Mouse (Mus musculus): ENCODE results near the gene Itgax. TPM values are rescaled to one million over a fixed set of nuclear protein-coding genes. Genes with fewer than 3 reads are reported as not detected.
A peak's percentile ranks its signal among the peaks of the same experiment; 100 is the strongest.

Gene Itgax
- total RNA-seq (2021), result under 1 TPM; 0.30 to 0.51 TPM
- long read RNA-seq, experiment 1, partial matches to known transcripts, result 0 of 1 reads
- long read RNA-seq, experiment 1, other reads (novel, unspliced or antisense), result 1 of 1 reads
- long read RNA-seq, experiment 2, partial matches to known transcripts, result 1 of 1 reads
- long read RNA-seq, experiment 2, other reads (novel, unspliced or antisense), result 0 of 1 reads

DNA sequence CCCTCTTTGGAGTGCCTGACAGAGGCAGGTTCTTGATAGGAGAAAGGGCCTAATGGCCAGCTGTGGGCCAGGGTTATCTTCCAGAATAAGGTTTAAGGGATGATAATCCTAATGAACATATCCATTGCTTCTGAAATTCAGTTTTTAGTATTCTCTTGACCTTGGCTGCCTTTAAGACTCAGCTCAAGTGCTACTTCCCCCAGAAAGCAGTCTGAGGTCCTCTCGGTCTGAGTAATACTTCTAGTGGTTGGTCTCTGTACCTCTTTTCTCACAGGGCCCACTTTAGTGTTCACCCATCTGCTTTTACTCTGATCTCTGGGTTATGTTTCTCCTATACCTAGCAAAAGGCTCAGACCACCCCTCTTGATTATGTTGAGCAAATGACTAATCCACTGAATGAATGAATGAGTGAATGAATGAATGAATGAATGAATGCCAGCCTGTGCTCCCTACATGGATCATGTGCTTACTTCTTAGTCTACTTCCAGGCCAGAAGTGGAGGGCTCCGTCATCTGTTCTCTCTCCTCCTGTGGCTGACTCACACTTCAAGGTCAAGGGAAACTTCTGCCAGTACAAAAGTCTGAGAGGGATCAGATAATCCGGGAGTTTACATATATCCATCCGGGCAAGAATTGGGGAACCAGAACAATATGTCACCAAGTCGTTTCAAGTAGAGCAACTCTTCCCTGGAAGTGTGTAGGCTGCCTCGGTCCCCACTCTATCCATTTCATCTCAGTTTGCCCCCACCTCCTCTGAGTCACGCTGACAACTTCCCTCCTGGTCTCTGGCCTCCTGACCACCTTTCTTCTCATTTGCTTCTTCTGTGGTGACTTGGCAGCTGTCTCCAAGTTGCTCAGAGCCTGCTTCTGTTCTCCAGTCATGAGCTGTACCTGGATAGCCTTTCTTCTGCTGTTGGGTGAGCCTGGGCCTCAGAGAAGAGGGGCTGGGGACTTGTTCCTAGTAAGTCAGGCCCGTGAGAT, at the start of gene Itgax:
TSS of gene Itgax (plus strand) at position 807 of the 980 bp plus-strand sequence.
- DNase-seq, result no peak

DNA sequence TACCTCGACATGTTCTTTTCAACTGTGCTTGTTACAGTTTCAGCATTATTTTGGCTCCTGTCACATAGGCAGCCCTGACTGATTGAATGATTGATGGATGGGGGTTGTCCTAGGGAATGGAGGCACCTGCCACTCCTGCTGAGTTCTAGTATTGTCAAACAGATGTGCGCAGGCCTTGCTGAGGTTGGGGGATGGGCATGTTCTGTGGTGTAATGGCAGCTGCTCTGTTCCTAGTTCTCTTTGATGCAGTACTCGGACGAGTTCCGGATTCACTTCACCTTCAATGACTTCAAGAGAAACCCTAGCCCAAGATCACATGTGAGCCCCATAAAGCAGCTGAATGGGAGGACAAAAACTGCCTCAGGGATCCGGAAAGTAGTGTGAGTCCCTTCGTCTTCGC, 49.3 kb upstream of the Itgax start:
- DNase-seq, result no peak

DNA sequence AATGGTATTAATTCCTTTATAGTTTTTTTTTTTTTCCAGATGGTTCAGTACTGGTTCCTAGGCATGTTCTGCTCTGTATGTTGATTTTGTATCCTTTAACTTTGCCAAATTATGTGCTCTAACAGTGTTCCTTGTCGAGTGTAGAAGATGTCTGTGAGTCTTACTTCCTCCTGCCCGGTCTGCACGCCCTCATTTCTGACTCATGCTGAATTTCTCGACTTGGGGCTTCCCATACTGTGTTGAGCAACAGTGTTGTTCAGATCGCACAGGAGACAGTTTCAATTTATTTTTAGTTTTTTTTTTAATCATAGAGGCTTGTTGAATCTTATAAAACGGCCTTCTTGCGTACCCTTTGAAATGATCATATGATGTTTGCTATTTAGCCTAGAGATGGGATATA, 40.2 kb upstream of the Itgax start:
- DNase-seq, result peak in 1 of 2 experiments; percentile 23

DNA sequence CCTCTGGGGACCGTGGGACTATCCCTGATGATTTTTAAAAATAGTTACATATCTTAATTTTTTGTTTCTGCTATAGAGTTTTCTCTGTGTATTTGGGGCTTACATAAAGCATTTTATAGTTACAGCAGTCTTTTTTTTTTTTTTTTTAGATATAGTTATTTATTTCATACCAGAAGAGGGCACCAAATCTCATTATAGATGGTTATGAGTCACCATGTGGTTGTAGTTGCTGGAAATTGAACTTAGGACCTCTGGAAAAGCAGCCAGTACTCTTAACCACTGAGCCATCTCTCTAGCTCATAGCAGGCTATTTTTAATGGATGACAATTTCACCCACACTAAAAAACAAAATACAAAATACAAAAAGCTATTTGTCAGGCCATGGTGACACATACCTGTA, 31.2 kb upstream of the Itgax start:
- DNase-seq, result no peak

DNA sequence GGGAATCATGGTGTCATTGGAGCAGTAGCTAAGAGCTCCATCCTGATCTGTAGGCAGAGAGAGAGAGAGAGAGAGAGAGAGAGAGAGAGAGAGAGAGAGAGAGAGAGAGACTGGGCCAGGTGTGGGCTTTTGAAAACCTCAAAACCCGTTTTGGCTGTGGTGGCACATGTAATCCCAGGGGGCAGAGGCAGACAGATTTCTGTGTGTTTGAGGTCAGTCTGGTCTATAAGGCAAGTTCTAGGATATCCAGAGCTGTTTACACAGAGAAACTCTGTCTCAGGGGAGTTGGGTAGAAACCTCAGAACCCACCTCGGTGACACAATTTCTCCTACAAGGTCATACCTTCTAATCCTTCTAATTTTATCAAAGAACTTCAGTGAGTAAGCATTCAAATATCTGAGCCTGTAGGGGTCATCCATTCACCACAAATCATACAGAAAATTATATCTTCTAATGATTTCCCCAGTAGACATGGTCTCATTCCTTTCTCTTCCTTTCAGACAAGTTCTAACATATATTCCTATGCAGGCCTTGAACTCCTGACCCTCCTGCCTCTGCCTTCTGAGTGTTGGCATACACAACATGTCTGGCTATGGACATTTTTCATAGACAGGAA, 28.5 kb upstream of the Itgax start:
- no peak for DNase-seq

DNA sequence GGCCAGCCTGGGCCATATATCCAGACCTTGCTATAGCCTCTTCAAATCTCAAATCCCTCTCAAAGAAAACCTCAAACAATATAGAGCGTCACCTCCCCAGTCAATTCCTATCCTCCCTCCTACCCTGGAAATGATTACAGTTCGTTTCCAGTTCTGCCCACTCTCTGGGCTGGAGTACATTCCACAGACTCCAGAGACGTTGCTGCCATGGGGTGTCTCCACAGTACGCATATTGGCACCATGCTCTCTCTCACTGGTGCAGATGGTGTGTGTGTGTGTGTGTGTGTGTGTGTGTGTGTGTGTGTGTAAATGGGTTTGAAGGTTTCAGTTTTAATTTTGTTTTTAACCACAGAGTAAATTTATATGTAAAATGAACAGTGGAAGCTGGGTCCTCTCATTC, 24.1 kb upstream of the Itgax start:
- no peak for DNase-seq

DNA sequence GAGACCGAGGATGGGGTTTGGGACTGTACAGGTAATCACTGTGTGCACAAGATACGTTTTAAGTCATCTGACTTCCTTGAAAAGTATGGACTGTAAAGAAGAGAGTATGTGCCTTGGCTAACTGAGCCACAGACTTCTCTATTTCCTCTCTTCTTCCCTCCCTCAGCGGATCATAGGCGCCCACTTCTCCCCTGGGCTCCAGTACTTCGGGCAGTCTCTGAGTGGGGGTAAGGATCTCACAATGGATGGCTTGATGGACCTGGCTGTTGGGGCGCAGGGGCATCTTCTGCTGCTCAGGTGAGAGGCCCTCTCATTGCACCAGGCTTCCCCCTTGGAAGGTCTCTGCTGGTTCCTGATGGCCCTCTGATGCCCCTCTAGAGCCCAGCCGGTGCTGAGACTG, 21.9 kb upstream of the Itgax start:
- DNase-seq, result no peak

DNA sequence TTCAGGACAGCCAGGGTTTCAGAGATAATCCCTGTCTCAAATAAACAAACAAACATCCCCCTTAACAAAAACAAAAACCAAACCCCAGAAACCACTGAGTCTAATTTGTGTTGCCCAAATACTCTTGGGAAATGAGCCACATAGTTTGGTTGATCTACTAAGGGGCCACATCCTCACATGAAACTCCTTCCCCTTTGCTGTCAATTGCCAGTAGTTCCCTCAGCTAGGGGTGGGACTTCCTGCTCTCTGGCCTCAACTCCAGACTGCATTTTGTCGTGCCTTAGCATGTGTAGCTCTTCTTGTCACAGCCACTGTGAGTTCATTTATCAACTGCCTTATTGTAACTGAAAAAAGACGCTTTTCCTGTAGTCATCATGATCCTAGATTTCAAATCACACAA, 19.0 kb upstream of the Itgax start:
- DNase-seq, result no peak

DNA sequence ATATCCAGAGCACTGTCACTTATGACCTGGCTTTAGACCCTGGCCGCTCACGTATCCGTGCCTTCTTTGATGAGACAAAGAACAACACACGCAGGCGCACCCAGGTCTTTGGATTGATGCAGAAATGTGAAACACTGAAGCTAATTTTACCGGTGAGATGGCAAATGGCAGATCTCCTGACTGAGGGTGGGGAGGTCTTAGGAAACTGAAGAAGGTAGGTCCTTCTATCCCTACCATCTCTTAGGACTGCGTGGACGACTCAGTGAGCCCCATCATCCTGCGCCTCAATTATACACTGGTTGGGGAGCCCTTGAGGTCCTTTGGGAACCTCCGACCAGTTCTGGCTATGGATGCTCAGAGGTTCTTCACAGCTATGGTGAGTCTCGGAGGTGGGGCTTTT, 17.2 kb upstream of the Itgax start:
- DNase-seq, result no peak

DNA sequence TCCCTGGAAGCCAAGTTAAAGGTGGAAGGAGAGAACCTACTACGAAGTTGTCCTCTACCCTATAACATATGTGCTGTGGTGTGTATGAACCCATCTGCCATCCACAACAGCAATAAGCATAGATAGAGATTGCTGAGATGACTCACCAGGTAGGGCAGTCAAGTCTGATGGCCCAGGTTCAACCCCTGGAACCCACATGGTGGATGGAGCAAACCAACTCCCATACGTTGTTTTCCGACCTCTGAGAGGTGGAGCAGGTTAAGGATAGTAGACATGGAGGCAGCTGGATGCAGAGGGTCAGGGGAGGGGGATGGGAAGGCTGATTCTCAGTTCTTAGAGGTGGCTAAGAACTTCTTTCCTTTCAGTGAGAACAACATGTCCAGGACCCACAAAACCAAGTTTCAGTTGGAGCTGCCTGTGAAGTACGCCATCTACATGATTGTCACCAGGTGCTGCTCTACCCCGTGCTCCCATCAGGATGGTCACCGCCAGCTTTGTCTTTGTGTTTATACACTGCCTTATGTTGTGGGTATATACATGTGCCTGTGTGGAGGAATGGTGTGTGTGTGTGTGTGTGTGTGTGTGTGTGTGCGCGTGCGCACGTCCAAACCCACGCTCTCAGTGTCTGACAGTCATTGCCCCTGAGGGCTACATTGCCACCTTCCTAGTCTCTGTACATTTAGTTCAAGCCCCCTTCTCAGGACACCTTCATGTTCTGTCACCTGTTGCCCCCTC, 14.8 kb upstream of the Itgax start:
- no peak for DNase-seq

DNA sequence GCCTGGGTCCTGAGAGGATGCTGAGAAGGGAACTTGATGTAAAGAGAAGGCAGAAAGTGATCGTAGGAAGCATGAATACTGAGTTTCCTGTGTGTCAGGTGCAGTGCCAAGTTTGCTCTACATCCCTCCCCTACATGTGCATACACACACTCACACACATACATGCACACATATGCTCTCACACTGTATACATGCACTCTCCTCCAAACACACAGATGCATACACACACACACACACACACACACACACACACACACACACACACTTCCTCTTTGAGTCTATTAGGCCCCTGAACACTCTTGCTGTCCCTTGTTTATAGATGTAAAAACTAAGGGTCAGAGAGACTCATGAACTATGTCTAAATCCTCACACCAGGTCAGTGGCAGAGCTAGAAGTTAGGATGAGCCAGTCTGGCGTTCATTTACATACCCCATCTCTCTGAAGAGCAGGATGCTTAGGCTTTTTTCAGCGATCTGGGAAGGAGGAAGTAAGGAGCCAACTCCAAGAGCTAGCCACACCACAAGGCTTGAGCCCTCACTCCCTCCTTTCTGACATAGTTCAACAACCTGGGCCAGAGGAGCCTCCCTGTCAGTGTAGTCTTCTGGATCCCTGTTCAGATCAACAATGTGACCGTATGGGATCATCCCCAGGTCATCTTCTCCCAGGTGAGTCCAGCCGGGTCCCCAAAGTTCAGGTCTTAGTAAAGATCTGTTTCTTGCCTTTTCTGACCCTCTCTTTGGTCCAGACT, 14.0 kb upstream of the Itgax start:
- no peak for DNase-seq

DNA sequence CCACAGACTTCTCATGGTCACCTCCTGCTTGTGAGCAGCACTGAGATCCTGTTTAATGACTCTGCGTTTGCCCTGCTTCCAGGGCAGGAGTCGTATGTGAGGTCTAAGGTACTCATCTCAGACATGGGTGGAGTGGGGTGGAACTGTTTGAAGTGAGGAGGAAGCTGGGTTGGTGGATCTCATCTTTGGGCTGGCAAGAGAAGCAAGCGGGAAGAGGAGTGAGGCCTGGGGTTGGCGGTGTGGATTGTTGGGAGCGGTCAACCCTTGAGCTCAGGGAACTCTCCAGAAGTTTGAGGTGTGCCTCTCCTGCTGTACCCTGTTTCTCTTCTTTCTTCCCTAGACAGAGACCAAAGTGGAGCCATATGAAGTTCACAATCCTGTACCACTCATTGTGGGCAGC, 13.0 kb upstream of the Itgax start:
- DNase-seq, result no peak

DNA sequence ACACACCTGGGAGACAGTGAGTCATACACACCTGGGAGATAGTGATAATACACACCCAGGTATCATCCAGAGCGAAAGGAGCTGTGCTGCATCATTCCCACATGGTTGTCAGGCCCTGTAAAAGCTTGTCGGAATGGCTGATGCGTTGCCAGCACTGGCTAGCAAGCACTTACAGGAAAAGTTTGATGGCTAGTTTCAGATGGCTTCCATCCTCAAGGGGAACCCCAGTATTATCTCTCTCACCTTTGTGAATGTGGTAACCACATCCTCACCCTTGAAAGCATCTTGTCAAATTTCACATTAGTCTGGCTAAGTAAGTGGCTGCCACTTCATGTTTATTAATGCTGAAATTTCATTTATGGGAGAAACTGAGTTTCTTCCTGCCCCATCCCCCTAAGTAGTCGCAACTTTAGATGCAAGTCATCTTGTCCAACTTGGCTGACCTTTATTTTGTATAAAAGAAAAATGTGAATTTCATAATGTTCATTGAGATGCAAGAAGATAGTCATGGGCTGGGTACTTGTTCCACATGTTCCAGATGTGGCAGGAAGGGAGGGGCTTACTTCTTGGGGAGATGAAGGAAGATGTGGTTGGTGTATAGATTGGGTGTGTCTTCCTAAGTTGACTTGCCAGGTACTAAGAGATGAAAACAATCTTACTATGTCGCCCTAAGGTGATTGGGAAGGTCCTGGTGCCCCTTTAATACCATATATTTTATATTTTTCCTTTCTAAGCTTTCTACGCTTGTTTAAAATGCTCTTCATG, 9.4 kb upstream of the Itgax start:
- DNase-seq, result no peak

DNA sequence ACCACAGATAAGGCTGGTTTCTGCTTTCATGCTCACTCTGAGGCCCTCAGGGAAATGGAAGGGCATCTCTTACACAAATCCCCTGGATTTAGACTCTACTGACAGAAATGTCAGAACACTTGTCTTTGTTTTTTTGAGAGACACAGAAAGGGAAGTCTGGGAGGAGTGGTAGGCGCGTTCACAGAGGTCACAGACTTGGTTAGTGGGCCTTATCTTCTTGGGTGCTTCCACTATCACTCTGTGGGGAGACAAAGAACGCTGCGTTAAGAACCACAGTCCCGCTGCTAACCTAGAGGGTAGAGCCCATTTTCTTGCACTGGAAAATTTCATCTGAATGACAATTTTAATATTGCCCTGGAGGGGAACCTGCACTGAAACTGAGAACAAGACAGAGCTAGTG, 2.8 kb downstream of the Itgax start:
- no peak for DNase-seq

DNA sequence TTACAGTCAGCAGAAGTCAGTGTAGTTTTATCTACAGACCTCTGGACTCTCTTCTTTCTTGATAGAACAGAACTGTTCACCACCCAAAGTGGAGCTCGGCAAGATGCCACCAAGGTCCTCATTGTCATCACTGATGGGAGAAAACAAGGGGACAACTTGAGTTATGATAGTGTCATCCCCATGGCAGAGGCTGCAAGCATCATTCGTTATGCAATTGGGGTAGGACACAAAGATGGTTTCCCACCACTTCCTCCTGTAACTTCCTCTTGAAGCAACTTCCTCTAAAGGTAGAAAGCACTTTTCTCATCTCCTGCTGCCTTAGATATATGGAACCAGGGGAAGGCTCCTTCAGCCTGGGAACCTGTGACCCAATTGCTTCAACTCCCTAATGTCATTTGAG, 4.2 kb downstream of the Itgax start:
- DNase-seq, result peak in 1 of 2 experiments; percentile 17

DNA sequence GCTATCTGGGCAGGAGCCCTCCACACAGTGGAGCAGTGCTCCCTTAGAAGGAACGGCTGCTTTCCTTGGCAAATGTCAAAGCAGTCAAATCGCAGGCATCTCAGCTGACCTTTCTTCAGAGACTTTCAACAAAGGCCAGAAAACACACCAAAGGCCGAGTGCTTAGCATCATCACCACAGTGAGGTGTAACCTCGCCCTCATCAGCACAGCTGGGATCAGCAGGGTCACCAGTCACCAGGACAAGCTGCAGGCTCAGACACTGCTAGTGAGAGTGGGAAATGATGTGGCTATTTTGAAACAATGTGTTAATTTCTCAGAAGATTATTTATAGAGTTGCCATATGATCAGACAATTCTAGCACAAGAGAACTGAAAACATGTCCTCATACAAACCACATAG, 7.6 kb downstream of the Itgax start:
- DNase-seq, result no peak

DNA sequence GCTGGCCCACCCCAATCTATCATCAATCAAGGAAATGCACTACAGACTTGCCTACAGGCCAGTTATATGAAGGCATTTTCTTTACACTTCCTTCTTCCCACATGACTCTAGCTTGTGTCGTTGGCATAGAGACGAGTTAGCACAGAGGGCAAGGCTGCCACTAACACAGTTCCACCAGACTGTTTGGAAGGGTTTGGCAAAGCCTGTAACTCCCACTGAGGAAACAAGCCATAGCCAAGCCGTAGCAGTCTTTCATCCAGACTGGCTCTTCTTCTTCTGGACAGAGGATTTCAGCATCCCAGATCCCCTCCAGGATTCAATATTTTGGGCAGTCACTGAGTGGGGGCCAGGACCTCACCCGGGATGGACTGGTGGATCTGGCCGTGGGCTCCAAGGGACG, 10.3 kb downstream of the Itgax start:
- DNase-seq, result no peak

DNA sequence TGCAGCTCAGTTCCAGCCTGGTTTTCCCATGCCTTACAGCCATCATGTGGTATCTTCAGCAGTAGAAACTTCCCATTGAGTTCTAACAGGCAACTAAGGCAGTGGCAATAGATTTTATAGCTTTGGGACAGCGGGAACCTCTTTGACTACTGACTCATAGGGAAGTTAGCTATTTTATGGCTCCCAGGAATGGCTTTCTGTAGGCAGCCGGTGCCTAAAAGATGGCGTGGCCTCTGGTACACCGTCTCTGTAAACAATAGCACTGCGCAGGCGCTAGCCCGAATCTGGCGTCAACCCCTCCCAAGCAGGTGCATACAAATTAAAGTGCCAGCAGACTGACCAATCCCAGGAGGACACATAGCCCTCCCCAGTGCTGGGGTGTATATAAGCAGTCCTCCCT, 21.6 kb downstream of the Itgax start:
- no peak for DNase-seq

DNA sequence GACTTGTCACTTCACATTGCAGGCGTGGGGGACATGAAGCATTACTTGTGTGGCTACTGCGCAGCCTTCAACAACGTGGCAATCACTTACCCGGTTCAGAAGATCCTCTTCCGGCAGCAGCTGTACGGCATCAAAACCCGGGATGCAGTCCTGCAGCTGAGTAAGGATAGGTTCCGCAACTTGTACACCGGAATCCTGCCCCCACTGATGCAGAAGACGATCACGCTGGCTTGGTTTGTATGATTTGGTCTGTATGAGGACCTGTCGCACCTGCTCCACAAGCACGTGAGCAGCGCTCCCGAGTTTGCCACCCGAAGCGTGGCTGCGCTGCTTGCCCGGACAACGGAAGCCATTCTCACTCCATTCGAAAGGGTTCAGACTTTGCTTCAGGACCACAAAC, 24.7 kb downstream of the Itgax start, which contains the start of gene Itgad:
TSS of gene Itgad (plus strand) at position 301 of the 400 bp plus-strand sequence.
- no peak for DNase-seq

DNA sequence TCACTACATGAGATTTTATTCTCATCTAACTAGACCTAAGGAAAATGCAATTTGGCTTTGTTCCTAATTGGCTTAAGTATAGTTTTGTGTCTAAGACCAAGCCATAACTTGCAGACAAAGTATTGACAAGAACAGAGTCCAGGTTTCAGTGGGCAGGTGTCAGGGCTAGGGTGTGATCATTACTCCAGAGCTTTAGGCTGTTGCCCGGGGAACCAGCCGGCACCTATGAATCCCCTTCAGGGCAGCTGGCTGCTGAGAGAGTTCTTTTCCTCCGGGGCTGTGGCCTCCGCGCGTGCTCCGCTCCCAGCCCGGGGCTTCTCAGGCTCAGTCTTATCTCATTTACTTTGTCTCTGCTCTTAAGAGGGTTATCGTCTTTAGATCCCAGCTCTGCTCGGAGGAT, 25.6 kb downstream of the Itgax start:
- DNase-seq, result peak in 1 of 2 experiments; percentile 17

All from heart, adult 18-20 months (tissue).